ENCODE assay signal across 14 mouse cellular contexts in genomic region chr8:124340360-124341068, GRCm38 (mm10).
DNase-seq lines count a peak whose midpoint lies in the region; ATAC-seq and TF ChIP-seq lines count a peak whose summit lies in the region.
"Had no signal": no experiment of that assay in that cellular context is flagged by ENCODE, and none has a peak within 500 bp of the region (broad histone marks: within the 10 kb centered on the region; RNA-seq: fewer than 3 reads in every experiment).

No protein-coding gene starts in this region.

- H3K4me2 ChIP-seq in lung, postnatal 0 days (replicated peaks; ENCODE audit: low read depth, low read length) = no peak overlapping the region
- no peak overlapping the region for H3K4me2 ChIP-seq in hindbrain, embryonic 15.5 days
- H3K4me2 ChIP-seq: embryonic facial prominence, embryonic 13.5 days; limb, embryonic 13.5 days had no signal

- WGBS in lung, postnatal 0 days = 74% methylated on average over 17 of the region's 17 CpGs
- 56% methylated on average over 17 of the region's 17 CpGs for WGBS in hindbrain, embryonic 15.5 days

- TF ChIP-seq EP300 in lung, postnatal 0 days (IDR thresholded peaks at IDR 0.05) = no peak

- no peaks in the 10 kb centered on the region for H3K4me1 ChIP-seq in lung, postnatal 0 days (ENCODE audit: insufficient read depth, low read depth, low read length)
- H3K4me1 ChIP-seq in hindbrain, embryonic 15.5 days (replicated peaks) = no peaks in the 10 kb centered on the region

- H3K9me3 ChIP-seq in lung, postnatal 0 days (ENCODE audit: low read length) = no peaks in the 10 kb centered on the region
- H3K9me3 ChIP-seq in hindbrain, embryonic 15.5 days = no peaks in the 10 kb centered on the region
- H3K9me3 ChIP-seq: embryonic facial prominence, embryonic 13.5 days; limb, embryonic 13.5 days had no signal

- no peak for TF ChIP-seq CTCF in gastrocnemius, adult 2 months (IDR thresholded peaks at IDR 0.05)
- TF ChIP-seq CTCF in lung, postnatal 0 days (IDR thresholded peaks at IDR 0.05) = no peak
- TF ChIP-seq CTCF in layer of hippocampus, adult 2 months (conservative IDR thresholded peaks at IDR 0.05) = no peak

- ATAC-seq in lung, postnatal 0 days = peak; percentile 57
- ATAC-seq in hindbrain, embryonic 15.5 days (ENCODE audit: low FRiP score, low read depth) = 0 out of 2 replicates have a peak, but pooled peaks have one; percentile 53
- ATAC-seq: forebrain, embryonic 16.5 days had no signal

- H3K9ac ChIP-seq in lung, postnatal 0 days (replicated peaks; ENCODE audit: low read depth) = no peak overlapping the region
- H3K9ac ChIP-seq in hindbrain, embryonic 15.5 days = no peak overlapping the region
- H3K9ac ChIP-seq: embryonic facial prominence, embryonic 13.5 days; limb, embryonic 13.5 days had no signal

- no peak overlapping the region for H3K4me3 ChIP-seq in gastrocnemius, adult 2 months
- H3K4me3 ChIP-seq in lung, postnatal 0 days (ENCODE audit: low read depth, low read length) = no peak overlapping the region
- H3K4me3 ChIP-seq in hindbrain, embryonic 15.5 days = no peak overlapping the region
- no peak overlapping the region for H3K4me3 ChIP-seq in layer of hippocampus, adult 2 months
- H3K4me3 ChIP-seq: embryonic facial prominence, embryonic 13.5 days; limb, embryonic 13.5 days had no signal

- H3K27me3 ChIP-seq in lung, postnatal 0 days (replicated peaks; ENCODE audit: insufficient read depth, low read length) = no peaks in the 10 kb centered on the region
- no peaks in the 10 kb centered on the region for H3K27me3 ChIP-seq in hindbrain, embryonic 15.5 days
- H3K27me3 ChIP-seq: embryonic facial prominence, embryonic 13.5 days; limb, embryonic 13.5 days had no signal

- H3K27ac ChIP-seq in gastrocnemius, adult 2 months = no peak overlapping the region
- H3K27ac ChIP-seq in lung, postnatal 0 days (ENCODE audit: low read length) = no peak overlapping the region
- 0 out of 2 replicates have a peak overlapping the region, but pooled peaks have one; percentile 26 for H3K27ac ChIP-seq in hindbrain, embryonic 15.5 days (replicated peaks)
- no peak overlapping the region for H3K27ac ChIP-seq in layer of hippocampus, adult 2 months
- H3K27ac ChIP-seq: embryonic facial prominence, embryonic 13.5 days; limb, embryonic 13.5 days had no signal

- peaks cover 18% of the 10 kb centered on the region; the same call in 1 of the 2 replicates for H3K36me3 ChIP-seq in lung, postnatal 0 days (ENCODE audit: insufficient read depth, low read length)
- H3K36me3 ChIP-seq in hindbrain, embryonic 15.5 days = peaks cover 48% of the 10 kb centered on the region

- DNase-seq in gastrocnemius, adult 2 months = peak; percentile 15
- no peak for DNase-seq in gastrocnemius, postnatal 14 days
- DNase-seq in lung, postnatal 0 days (ENCODE audit: low spot score) = peak; percentile 49
- no peak for DNase-seq in lung, postnatal 10 days
- peak; percentile 42 for DNase-seq in retina, embryonic 14.5 days (ENCODE audit: low spot score)
- DNase-seq in layer of hippocampus, adult 2 months (ENCODE audit: low spot score in 2 of 2) = no peak
- no peak for DNase-seq in heart, postnatal 36 days
- DNase-seq: B cell, adult 2 months; cerebellum, adult 18-20 months; layer of hippocampus, adult 9-11 months had no signal

- intact Hi-C loops in gastrocnemius, adult 2 months (cut with DNase I) = no loop called here
- intact Hi-C loops in gastrocnemius, postnatal 14 days (cut with DNase I; ENCODE audit: low total_unique reads) = no loop called here
- intact Hi-C loops in heart, postnatal 36 days (cut with DNase I) = loop anchor here (10.0 kb wide), 1 partner anchor 546 kb away; no protein-coding TSS in a partner anchor

Comparison
In these comparisons a context has a peak if more than half of its experiments do, and no peak if none do; other contexts are left out.
1. DNase-seq: peak in gastrocnemius, adult 2 months (single experiment), lung, postnatal 0 days (single experiment) and retina, embryonic 14.5 days (single experiment); none in gastrocnemius, postnatal 14 days (single experiment), lung, postnatal 10 days (single experiment), layer of hippocampus, adult 2 months (0 of 2) and heart, postnatal 36 days (0 of 2).